Mouse (Mus musculus) embryonic facial prominence, embryonic 11.5 days (tissue): ENCODE measurements around the gene Map3k20. TPM values are rescaled to one million over a fixed set of nuclear protein-coding genes. Genes with fewer than 3 reads are reported as not detected.

ENCODE experiments used
- ATAC-seq: fragments of 200-750 bp; cut with Nextera tagmentation; replicated peaks from 2 replicates; pipeline ENCODE4 v1.8.0; 2017; ENCODE audit warnings: low read depth; ENCODE audit not compliant: insufficient number of reproducible peaks, low FRiP score, low TSS enrichment
- DNase-seq: peaks from one replicate; pipeline ENCODE4 v3.0.0-alpha.2; 2015; ENCODE audit warnings: low spot score
- H3K27ac ChIP-seq: fragments of 300-500 bp; sonication (generic); replicated peaks from 2 replicates; pipeline ENCODE4 v1.5.1; 2014; ENCODE audit warnings: mild to moderate bottlenecking, low read depth, low read length, control low read depth
- H3K27me3 ChIP-seq: fragments of 300-500 bp; sonication (generic); 2 replicates; pipeline ENCODE4 v1.6.1; 2014; ENCODE audit warnings: mild to moderate bottlenecking, low read length, moderate library complexity, mixed read lengths; ENCODE audit not compliant: control insufficient read depth, insufficient read depth
- H3K36me3 ChIP-seq: fragments of 300-500 bp; sonication (generic); replicated peaks from 2 replicates; pipeline ENCODE4 v1.6.1; 2014; ENCODE audit warnings: low read depth, mild to moderate bottlenecking, low read length, moderate library complexity, mixed read lengths; ENCODE audit not compliant: control insufficient read depth, insufficient read depth
- H3K4me1 ChIP-seq: fragments of 300-500 bp; sonication (generic); 2 replicates; pipeline ENCODE4 v1.6.1; 2014; ENCODE audit warnings: low read length, mixed read lengths; ENCODE audit not compliant: control insufficient read depth, insufficient read depth
- H3K4me2 ChIP-seq: fragments of 300-500 bp; sonication (generic); 2 replicates; pipeline ENCODE4 v1.6.1; 2014; ENCODE audit warnings: low read depth, mild to moderate bottlenecking, control low read depth, low read length, moderate library complexity
- H3K4me3 ChIP-seq: fragments of 300-500 bp; sonication (generic); 2 replicates; pipeline ENCODE4 v1.5.1; 2014; ENCODE audit warnings: low read depth, low read length, control low read depth
- H3K9ac ChIP-seq: fragments of 300-500 bp; sonication (generic); replicated peaks from 2 replicates; pipeline ENCODE4 v1.6.1; 2014; ENCODE audit warnings: mild to moderate bottlenecking, control low read depth, low read length
- H3K9me3 ChIP-seq: fragments of 300-500 bp; sonication (generic); replicated peaks from 2 replicates; pipeline ENCODE4 v1.6.1; 2016; ENCODE audit warnings: mild to moderate bottlenecking, low read length, inconsistent platforms, mixed read lengths; ENCODE audit not compliant: control insufficient read depth
- WGBS: fragments of 180-500 bp; shearing (Covaris S2); extraction: QIAGEN DNeasy Blood & Tissue Kit; methylation state at CpG from one replicate; pipeline ENCODE4 v1.1.7; 2014; 5-methylcytosine and 5-hydroxymethylcytosine counted together
- polyA plus RNA-seq: library from polyadenylated mRNA; unstranded; fragments of >200 nt; fragmentation: Nextera tagmentation; extraction: Ambion mirVana; gene quantifications from 2 replicates; pipeline ENCODE4 v1.2.1, GENCODE M21; 2014

The Map3k20 gene
- polyA plus RNA-seq, 1 experiment from 2014 or later: 8.8 TPM

DNA sequence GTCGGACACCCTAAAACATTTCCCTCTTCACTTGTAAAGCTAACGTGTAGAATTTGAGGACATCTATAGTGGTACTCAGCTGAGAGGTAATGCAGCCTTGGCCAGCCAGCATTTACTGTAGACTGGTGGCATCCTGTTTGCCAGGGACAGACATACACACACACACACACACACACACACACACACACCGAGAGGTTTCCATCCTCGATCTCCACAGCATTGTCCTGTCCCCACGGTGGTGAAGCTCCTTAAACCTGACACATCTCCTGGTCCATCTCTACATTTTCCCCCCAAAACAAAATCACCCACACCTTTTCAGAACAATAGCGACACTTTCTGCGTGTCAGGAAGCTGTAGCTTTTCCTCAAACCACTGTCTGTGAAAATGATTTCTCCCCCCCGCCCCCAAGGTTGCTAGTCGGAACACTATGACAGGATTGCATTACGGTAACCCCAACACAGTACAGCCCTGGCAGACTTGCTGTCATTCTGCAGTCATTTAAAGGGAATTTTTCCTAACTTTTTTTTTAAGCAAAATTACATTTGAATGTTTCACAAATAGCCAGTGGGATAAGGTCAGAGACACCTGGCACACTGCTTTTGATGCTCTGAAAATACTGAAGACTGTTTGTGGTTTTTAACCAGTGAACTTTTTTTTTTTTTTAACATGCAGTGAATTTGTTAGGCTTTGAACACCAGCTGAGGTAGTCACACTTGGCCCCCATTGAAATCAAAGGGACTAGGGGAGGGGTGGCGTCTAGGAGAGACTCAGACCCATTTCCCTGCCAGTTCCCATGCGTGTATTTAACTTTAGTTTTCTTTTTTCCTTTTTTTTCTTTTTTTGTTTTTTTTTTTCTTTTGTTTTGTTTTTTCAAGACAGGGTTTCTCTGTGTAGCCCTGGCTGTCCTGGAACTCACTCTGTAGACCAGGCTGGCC, 120.5 kb downstream of the Map3k20 start:
- Histone ChIP-seq H3K36me3 (no peaks in the 10 kb centered on the region), H3K4me1 (no peaks in the 10 kb centered on the region), H3K27ac (no peak overlapping the region), H3K4me2 (no peak overlapping the region), H3K9me3 (no peaks in the 10 kb centered on the region), H3K27me3 (no peaks in the 10 kb centered on the region), H3K4me3 (no peak overlapping the region), H3K9ac (no peak overlapping the region)
- no peak for DNase-seq
- WGBS: 86% methylated on average over 12 of the region's 12 CpGs
- ATAC-seq: no peak

DNA sequence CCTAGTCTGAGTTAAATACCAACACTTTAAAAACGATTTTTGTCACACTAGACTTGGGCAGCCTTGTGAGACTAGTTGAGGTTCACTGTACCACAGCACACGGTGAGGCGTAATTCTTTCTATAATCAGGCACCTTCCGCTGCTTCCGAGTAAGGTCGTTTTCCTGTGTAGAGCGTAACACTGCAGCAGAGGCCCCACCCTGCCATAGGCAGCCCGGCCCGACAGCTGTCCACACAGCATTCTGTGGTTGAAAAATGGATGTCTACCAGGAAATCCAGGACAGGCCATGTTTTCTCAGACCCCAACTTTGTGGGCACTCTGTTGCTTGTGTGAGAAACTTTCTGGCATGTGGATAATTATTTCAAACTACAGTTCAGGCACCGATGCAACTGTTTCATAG, 121.3 kb downstream of the Map3k20 start:
- Histone ChIP-seq H3K36me3 (no peaks in the 10 kb centered on the region), H3K27me3 (no peaks in the 10 kb centered on the region), H3K9me3 (no peaks in the 10 kb centered on the region), H3K27ac (no peak overlapping the region), H3K4me1 (no peaks in the 10 kb centered on the region), H3K4me2 (no peak overlapping the region), H3K4me3 (no peak overlapping the region), H3K9ac (no peak overlapping the region)
- DNase-seq (no peak), ATAC-seq (no peak)
- WGBS: 67% methylated on average over 10 of the region's 10 CpGs

DNA sequence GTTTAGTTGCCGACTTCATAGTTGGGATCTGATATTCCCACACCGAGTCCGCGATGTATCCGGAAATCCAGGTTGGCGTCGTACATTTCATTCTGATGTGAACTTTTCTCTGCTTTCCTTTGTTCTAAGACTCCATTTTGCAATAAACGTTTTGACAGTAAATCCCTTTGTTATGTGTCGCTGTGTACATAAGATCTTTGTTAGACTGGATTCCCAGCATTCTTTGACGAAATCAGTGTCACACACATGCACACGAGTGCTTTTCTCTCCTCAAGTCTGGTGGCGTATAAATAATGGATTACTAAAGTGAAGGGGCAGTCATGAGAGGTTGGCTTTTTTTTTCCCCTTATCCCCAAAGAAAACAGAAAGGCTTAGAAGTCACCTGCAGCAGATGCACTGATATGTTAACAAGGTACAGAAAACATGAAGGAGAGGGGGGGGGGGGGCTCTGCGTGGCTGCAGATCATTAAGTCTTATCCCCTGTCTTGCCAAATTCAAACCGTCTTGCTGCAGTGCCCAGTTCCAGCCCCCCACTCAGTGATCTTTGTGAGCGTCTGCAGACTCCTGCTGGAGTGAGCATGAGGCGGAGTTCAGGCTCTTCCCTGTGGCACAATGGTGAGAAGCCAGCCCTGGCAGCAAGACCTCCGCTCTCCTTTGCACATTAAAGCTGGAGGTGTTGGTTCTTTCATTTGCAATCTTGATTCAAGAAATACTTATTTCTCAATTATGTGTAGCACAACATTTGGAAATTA, 122.1 kb downstream of the Map3k20 start:
- H3K4me2 ChIP-seq: no peak overlapping the region
- WGBS: 69% methylated on average over 17 of the region's 17 CpGs
- H3K27me3 ChIP-seq: no peaks in the 10 kb centered on the region
- H3K9me3 ChIP-seq: no peaks in the 10 kb centered on the region
- no peak overlapping the region for H3K27ac ChIP-seq
- ATAC-seq (no peak), DNase-seq (no peak)
- H3K4me3 ChIP-seq: no peak overlapping the region
- H3K36me3 ChIP-seq: no peaks in the 10 kb centered on the region
- H3K4me1 ChIP-seq: no peaks in the 10 kb centered on the region
- H3K9ac ChIP-seq: no peak overlapping the region

DNA sequence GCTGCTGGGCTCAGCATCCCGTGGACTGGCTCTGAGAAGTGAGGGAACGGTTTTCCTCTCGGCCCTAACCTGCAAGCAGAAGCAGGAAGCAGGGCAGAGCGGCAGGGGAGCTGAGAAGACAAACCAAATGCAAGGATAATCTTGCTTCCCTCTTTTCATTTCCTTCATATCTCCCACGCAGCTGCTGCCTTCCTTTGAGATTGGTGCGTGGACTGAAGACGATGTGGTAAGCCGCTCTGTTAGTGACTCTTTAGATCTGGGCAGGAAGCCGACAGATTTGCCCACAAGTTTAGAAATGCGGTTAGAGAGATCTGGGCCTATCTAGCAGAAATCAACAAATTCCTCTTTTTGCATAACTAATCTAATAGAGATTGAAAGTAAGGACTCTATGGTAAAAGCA, 124.5 kb downstream of the Map3k20 start:
- no peak overlapping the region for H3K4me3 ChIP-seq
- H3K4me1 ChIP-seq: no peaks in the 10 kb centered on the region
- H3K9ac ChIP-seq: no peak overlapping the region
- H3K36me3 ChIP-seq: no peaks in the 10 kb centered on the region
- ATAC-seq (no peak), DNase-seq (no peak)
- H3K4me2 ChIP-seq: no peak overlapping the region
- WGBS: 85% methylated on average over 10 of the region's 10 CpGs
- no peaks in the 10 kb centered on the region for H3K27me3 ChIP-seq
- H3K27ac ChIP-seq: no peak overlapping the region
- H3K9me3 ChIP-seq: no peaks in the 10 kb centered on the region

DNA sequence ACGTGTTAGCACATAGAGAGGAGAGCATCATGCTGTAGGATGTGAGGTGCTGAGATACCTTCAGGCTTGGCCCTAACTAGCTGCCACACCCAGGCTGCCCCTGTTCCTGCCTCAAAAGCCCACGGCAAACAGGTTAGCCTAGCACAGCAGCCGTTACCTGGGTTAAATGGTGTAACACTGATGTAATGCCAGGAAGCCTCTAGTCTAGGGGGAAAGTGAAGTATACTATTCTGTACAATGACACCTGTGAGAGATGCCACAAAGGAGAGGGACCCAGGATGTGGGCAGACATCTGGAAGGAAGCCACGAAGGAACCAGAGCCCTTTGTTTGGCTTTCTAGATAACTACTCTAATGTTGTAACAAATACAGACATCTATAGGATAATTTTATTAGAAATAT, 126.8 kb downstream of the Map3k20 start:
- H3K4me3 ChIP-seq: no peak overlapping the region
- no peaks in the 10 kb centered on the region for H3K27me3 ChIP-seq
- DNase-seq: no peak
- H3K9ac ChIP-seq: no peak overlapping the region
- no peak overlapping the region for H3K27ac ChIP-seq
- H3K36me3 ChIP-seq: no peaks in the 10 kb centered on the region
- H3K4me2 ChIP-seq: no peak overlapping the region
- no peaks in the 10 kb centered on the region for H3K4me1 ChIP-seq
- WGBS: 89% methylated on average over 4 of the region's 4 CpGs
- ATAC-seq: no peak
- no peaks in the 10 kb centered on the region for H3K9me3 ChIP-seq

DNA sequence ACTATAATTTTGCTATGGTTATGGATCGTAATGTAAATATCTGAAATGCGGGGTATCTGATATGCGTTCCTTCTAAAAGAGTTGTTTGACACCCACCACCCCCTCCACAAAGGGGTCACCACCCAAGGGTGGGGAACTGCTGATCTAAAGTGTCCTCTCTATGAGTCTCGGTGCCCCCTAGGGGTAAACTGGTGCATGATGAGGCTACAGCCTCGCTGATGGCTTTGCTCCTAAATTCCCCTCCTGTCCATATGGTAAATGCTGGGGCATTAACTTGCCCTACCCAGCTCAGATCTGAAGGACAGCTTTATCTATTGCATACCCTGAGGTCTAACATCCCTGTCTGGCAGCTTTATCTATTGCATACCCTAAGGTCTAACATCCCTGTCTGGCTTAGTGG, 130.0 kb downstream of the Map3k20 start:
- Histone ChIP-seq H3K27me3 (no peaks in the 10 kb centered on the region), H3K4me1 (no peaks in the 10 kb centered on the region), H3K9me3 (no peaks in the 10 kb centered on the region), H3K36me3 (no peaks in the 10 kb centered on the region), H3K27ac (no peak overlapping the region), H3K4me3 (no peak overlapping the region), H3K4me2 (no peak overlapping the region), H3K9ac (no peak overlapping the region)
- WGBS: 92% methylated on average over 5 of the region's 5 CpGs
- ATAC-seq (no peak), DNase-seq (no peak)

DNA sequence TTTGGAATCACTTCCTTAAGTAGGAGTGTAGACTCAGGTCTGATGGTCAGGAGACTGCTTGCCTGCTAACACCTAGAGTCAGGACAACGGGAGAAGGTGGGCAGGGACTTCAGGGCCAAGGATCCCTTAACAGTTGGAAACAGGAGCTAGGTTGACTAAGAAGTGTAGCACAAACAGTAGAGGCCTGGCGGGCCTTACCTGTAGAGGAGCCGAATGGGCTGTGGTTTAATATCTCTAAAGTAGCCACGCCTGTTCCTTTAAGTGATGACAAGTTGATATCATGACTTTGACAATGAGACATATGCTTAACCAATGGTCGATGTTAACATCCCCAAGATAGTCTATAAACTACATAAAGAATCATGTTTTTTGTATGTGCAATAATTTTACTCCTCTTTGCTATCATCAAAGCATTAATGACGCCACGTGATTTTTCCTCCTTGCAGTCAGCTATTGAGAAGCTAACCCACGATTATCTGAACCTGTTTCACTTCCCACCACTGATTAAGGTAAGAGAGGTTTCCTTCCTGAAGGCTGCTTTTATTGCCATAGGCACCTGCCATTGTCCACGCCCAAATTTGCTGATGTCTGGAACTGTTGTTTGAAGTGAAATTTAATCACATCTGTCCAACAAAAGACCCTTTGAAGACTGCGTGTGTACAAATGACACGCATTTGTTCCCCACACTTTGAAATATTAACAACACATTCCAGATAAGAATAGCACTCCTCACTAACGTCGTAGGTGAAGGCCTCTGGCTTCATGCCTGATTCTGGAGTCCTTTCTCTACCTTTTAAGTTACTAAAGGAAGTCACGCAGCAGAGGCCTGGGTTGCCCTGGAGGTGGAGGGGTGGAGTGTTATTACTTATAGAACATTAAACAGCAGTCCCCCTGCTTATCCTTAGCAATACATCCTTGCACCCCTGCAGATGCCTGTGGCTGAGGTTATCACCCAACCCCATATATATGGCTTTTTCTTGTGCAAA, 131.0 kb downstream of the Map3k20 start:
- no peak for ATAC-seq
- no peaks in the 10 kb centered on the region for H3K4me1 ChIP-seq
- H3K4me2 ChIP-seq: no peak overlapping the region
- no peak for DNase-seq
- H3K4me3 ChIP-seq: no peak overlapping the region
- H3K36me3 ChIP-seq: no peaks in the 10 kb centered on the region
- 76% methylated on average over 14 of the region's 14 CpGs for WGBS
- no peak overlapping the region for H3K9ac ChIP-seq
- H3K9me3 ChIP-seq: no peaks in the 10 kb centered on the region
- H3K27me3 ChIP-seq: no peaks in the 10 kb centered on the region
- H3K27ac ChIP-seq: no peak overlapping the region
